In genomic region chr9:60712771-60713541, GRCm38 (mm10) we compare ENCODE assay signal across 8 mouse cellular contexts. TPM values are rescaled to one million over a fixed set of nuclear protein-coding genes. Genes with fewer than 3 reads are reported as not detected.
DNase-seq lines count a peak whose midpoint lies in the region; ATAC-seq and TF ChIP-seq lines count a peak whose summit lies in the region.

Gene Larp6, plus strand, starts transcription at chr9:60712989.

- H3K4me3 ChIP-seq in ES-Bruce4 (ENCODE audit: low read depth, low read length) = peak within 1 kb of the TSS; percentile 81
- H3K4me3 ChIP-seq in embryonic fibroblast, embryonic 13.5 days (ENCODE audit: insufficient read depth, low read length) = peak within 1 kb of the TSS; percentile 41
- peak within 1 kb of the TSS; percentile 68 for H3K4me3 ChIP-seq in heart, embryonic 13.5 days
- peak within 1 kb of the TSS; percentile 55 for H3K4me3 ChIP-seq in lung, adult 2 months (replicated peaks; ENCODE audit: extremely low read depth, low read depth, low read length)

- no peak for TF ChIP-seq EP300 in ES-Bruce4 (IDR thresholded peaks at IDR 0.05; ENCODE audit: insufficient read depth, low read depth, low read length)

- H3K27me3 ChIP-seq in ES-Bruce4 (ENCODE audit: control insufficient read depth, insufficient read depth, low read length, poor library complexity, severe bottlenecking) = no peaks in the 10 kb centered on the region
- peaks cover 37% of the 10 kb centered on the region for H3K27me3 ChIP-seq in heart, embryonic 13.5 days (replicated peaks)

- H3K9me3 ChIP-seq in ES-Bruce4 (replicated peaks; ENCODE audit: control insufficient read depth, insufficient read depth, low read length, poor library complexity, severe bottlenecking) = no peaks in the 10 kb centered on the region
- no peaks in the 10 kb centered on the region for H3K9me3 ChIP-seq in heart, embryonic 13.5 days

- DNase-seq in adrenal gland, postnatal 36 days = peak; percentile 50 to 66
- peak; percentile 52 to 64 for DNase-seq in layer of hippocampus, adult 18-20 months (ENCODE audit: low spot score in 2 of 2)
- DNase-seq in lung, adult 2 months = peak; percentile 18
- peak; percentile 70 for DNase-seq in retina, postnatal 1 day
- no peak for DNase-seq in thymus, postnatal 0 days (ENCODE audit: low spot score)

- no peaks in the 10 kb centered on the region for H3K4me1 ChIP-seq in ES-Bruce4 (ENCODE audit: control insufficient read depth, insufficient read depth, low read length)
- H3K4me1 ChIP-seq in embryonic fibroblast, embryonic 13.5 days (ENCODE audit: control insufficient read depth, insufficient read depth, low read length) = no peaks in the 10 kb centered on the region
- peaks cover 15% of the 10 kb centered on the region for H3K4me1 ChIP-seq in heart, embryonic 13.5 days
- no peaks in the 10 kb centered on the region for H3K4me1 ChIP-seq in lung, adult 2 months (ENCODE audit: control insufficient read depth, insufficient read depth, low read length)

- ATAC-seq in heart, embryonic 13.5 days (ENCODE audit: extremely low read depth, insufficient number of reproducible peaks, low FRiP score, low TSS enrichment) = no peak

- 2% methylated on average over 65 of the region's 66 CpGs for WGBS in heart, embryonic 13.5 days
- 2% methylated on average over 66 of the region's 66 CpGs for WGBS in lung, adult 2 months

- H3K36me3 ChIP-seq in ES-Bruce4 (ENCODE audit: control insufficient read depth, insufficient read depth, low read length, poor library complexity, severe bottlenecking) = no peaks in the 10 kb centered on the region
- H3K36me3 ChIP-seq in heart, embryonic 13.5 days = no peaks in the 10 kb centered on the region

- peak within 1 kb of the TSS; percentile 95 for H3K4me2 ChIP-seq in heart, embryonic 13.5 days

- no peak within 1 kb of the TSS for H3K27ac ChIP-seq in ES-Bruce4 (ENCODE audit: insufficient read depth, low read length)
- H3K27ac ChIP-seq in embryonic fibroblast, embryonic 13.5 days (ENCODE audit: insufficient read depth, low read length) = no peak within 1 kb of the TSS
- H3K27ac ChIP-seq in heart, embryonic 13.5 days (replicated peaks) = no peak within 1 kb of the TSS

- H3K9ac ChIP-seq in ES-Bruce4 (ENCODE audit: low read depth, poor library complexity, severe bottlenecking) = peak within 1 kb of the TSS; percentile 61
- H3K9ac ChIP-seq in heart, embryonic 13.5 days = peak within 1 kb of the TSS; percentile 84

- TF ChIP-seq POLR2A in ES-Bruce4 (IDR thresholded peaks at IDR 0.05; ENCODE audit: insufficient read depth, low read length) = no peak
- peak; percentile 37; the same call in 1 of the 2 replicates for TF ChIP-seq POLR2A in embryonic fibroblast, embryonic 13.5 days (IDR thresholded peaks at IDR 0.05; ENCODE audit: low read depth, low read length)
- no peak for TF ChIP-seq POLR2A in lung, adult 2 months (IDR thresholded peaks at IDR 0.05; ENCODE audit: borderline replicate concordance, extremely low read depth, low read depth, low read length)

- TF ChIP-seq CTCF in ES-Bruce4 (IDR thresholded peaks at IDR 0.05; ENCODE audit: low read depth, low read length) = no peak
- no peak for TF ChIP-seq CTCF in embryonic fibroblast, embryonic 13.5 days (IDR thresholded peaks at IDR 0.05; ENCODE audit: borderline replicate concordance, insufficient read depth, low read length)
- TF ChIP-seq CTCF in lung, adult 2 months (IDR thresholded peaks at IDR 0.05; ENCODE audit: insufficient read depth, low read length) = no peak

RNA-seq across cellular contexts. Expression of gene Larp6, which starts in this region (rescaled TPM):
- 0.37 TPM in 1 of 2 replicates, not detected in the other for polyA plus RNA-seq in ES-Bruce4 (2011; ENCODE audit: insufficient read depth, insufficient read length, low read depth, missing spikeins)
- total RNA-seq in adrenal gland, postnatal 36 days (2021) = 1 to 10 TPM; 2.3 to 3.0 TPM
- 2.1 and 3.4 TPM in 2 replicates for polyA plus RNA-seq in embryonic fibroblast, embryonic 13.5 days (2011; ENCODE audit: insufficient read length, low read depth, missing spikeins)
- 0.69 and 0.94 TPM in 2 replicates for polyA plus RNA-seq in heart, embryonic 13.5 days (2015; fragmentation: Nextera tagmentation; extraction: Ambion mirVana)
- total RNA-seq in layer of hippocampus, adult 18-20 months (2021) = 10 to 100 TPM; 37.3 to 43.1 TPM
- 1.9 and 2.2 TPM in 2 replicates for polyA plus RNA-seq in lung, adult 2 months (2012; rRNA removed)
- 1.4 and 1.9 TPM in 2 replicates for polyA plus RNA-seq in thymus, postnatal 0 days (2015; fragmentation: Nextera tagmentation; extraction: Ambion mirVana)

Comparison
In these comparisons a context has a peak if more than half of its experiments do, and no peak if none do; other contexts are left out.
1. RNA of gene Larp6 (total RNA-seq): 37.3 to 43.1 TPM in layer of hippocampus, adult 18-20 months; 2.3 to 3.0 TPM in adrenal gland, postnatal 36 days; every median in the first group is over 4 times any median in the second.
2. Peak in every context shown above with its lines, with median percentiles within 50 percentile points of each other: H3K4me3 ChIP-seq.